Mouse (Mus musculus) cerebellum, adult 9-10 months (tissue): ENCODE measurements around the gene Olfr632.
"Not testable (repeated sequence)": the region's sequence is repeated elsewhere in the genome, so short reads cannot be mapped to it uniquely, and the experiment has no call there.

Experiments
- DNase-seq: peaks from one replicate; pipeline ENCODE4 v3.0.0; 2022

Olfr632 gene

GRCm38 (mm10) chr7:103934264-103934663 is at the start of gene Olfr632:
Gene Olfr632, plus strand, starts transcription at chr7:103934347.
- no peak for DNase-seq

DNA sequence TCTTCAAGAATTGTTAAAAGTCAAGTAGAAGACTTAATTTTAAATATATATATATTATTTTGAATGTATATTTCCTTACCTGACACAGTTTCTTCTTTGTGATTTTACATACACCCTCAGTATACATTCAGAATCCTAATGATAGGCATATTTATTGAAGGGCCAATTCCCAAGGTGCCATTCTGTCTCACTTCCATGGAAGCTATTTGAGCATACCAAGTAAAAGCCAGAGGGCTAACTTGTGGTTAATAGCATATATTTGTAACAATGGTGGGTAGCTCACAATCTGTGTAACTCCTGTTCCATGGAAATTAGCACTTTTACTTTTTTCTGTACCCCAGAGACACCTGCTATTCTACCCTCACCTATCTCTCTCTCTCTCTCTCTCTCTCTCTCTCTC is 48.0 kb upstream of the Olfr632 start, which contains the start of gene Olfr66:
TSS of gene Olfr66 (minus strand) at position 101 of the 400 bp plus-strand sequence.
- DNase-seq: no peak

DNA sequence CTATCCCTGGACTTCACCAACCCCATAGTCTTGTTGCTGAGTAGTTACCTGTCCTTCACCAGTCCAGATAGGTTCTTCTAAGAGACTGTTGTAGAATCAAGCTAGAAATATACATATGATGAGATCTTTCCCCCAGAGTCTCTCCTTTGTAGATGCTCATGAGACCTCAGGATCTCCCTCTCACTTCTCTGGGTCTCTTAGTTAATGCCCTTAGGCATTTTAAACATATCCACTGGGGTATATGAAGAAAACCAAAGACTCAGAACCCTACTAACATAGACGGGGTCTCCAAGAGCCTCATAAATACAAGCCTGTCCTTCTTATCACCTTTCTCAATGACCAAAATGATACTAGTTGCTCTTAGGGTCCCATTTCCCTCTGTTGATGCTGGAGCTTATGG is 39.8 kb upstream of the Olfr632 start, which contains the start of gene Olfr64:
TSS of gene Olfr64 (minus strand) at position 101 of the 400 bp plus-strand sequence.
- DNase-seq: no peak

GRCm38 (mm10) chr7:103903187-103903586 is 31.0 kb upstream of the Olfr632 start, which contains the start of gene Olfr65:
Gene Olfr65, plus strand, starts transcription at chr7:103903487.
- no peak for DNase-seq

GRCm38 (mm10) chr7:103910047-103910446 is 24.1 kb upstream of the Olfr632 start:
- no peak for DNase-seq

GRCm38 (mm10) chr7:103912969-103913511 is 21.1 kb upstream of the Olfr632 start:
- no peak for DNase-seq

GRCm38 (mm10) chr7:103915338-103915737 is 18.8 kb upstream of the Olfr632 start:
- DNase-seq: no peak

DNA sequence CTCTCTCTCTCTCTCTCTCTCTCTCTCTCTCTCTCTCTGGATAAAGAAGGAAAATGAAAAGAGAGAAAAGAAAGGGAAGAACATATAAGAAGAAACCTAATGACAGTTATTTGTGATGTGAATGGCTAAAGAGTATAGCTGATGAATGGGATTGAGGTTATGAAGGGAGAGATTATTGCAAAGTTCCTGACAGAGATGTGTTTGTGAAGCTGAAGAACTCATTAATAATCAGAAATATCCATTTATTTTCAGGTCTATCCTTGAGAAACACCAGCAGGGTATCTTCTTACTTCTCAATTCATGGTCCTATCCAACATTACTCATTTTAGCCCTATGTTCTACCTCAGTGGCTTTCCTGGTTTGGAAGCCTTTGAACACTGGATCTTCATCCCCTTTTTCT is 5.6 kb upstream of the Olfr632 start, which contains the start of gene Olfr631:
TSS of gene Olfr631 (plus strand) at position 301 of the 400 bp plus-strand sequence.
- DNase-seq: no peak

DNA sequence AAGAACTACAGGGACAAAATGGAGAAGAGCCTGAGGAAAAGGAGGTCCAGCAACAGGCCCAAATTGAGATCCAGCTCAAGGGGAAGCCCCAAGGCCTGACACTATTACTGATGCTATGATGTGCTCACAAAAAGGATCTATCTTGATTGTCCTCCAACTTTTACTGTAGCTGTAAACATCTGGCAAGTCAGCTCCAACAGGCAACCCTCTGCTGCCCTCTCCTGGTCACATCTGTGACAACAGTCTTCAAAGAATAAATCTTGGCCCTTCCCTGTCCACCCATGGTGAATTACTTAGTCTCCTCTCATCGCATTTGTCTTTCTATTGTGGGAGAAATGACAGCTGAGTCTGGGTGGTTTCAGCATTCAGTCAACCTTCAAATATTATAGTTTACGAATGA is 8.6 kb downstream of the Olfr632 start:
- DNase-seq: no peak

- DNase-seq: no peak
Observed at GRCm38 (mm10) chr7:103944137-103944536, 10.0 kb downstream of the Olfr632 start, which contains the start of gene Olfr633. Gene Olfr633, plus strand, starts transcription at chr7:103944437.

DNA sequence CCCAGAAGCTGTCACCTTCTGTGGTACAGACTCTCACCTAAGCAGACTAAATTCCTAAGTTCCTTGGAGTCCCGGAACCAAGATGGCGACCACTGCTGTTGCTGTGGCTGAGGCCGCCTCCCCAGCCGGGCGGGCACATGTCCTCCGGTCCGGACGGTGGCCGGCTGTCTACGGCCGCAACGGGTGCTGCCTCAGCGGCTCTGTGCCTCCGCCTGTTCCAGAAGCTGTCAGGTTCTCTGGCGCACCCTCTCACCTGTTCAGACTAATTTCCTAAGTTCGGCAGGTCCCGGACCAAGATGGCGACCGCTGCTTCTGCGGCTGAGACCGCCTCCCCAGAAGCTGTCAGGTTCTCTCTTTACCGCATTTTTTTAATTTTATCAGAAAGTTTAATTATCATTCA is 32.7 kb downstream of the Olfr632 start:
- not testable (repeated sequence) for DNase-seq

DNA sequence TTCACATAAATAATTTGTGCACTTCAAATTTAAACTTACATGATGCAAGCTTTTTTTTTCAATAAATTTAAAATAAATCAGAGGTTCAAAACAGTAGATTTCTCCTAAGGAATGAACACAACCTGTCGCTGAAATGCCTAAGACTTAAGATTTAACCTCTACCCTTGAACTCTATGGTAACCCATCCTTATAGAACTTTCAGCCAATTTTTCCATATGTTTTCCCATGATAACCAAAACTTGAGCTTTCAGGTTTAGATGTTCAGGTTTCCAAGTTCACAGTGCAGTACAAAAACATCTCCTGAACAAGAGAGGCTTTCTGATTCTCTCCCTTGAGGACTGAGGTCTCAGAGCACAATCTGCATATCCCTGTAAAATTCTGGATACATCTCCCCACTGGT is 36.7 kb downstream of the Olfr632 start, which contains the start of gene Olfr635:
TSS of gene Olfr635 (plus strand) at position 301 of the 400 bp plus-strand sequence.
- DNase-seq: no peak

GRCm38 (mm10) chr7:103971782-103972181 is 37.6 kb downstream of the Olfr632 start:
- no peak for DNase-seq
